Mouse (Mus musculus) embryonic fibroblast, embryonic 13.5 days (primary cell): ENCODE data around the gene Usf1.

Source experiments
- CTCF ChIP-seq: IDR thresholded peaks from 2 replicates; pipeline ENCODE4 v1.5.1; 2011; ENCODE audit warnings: mild to moderate bottlenecking, control low read depth, low read length, moderate library complexity, borderline replicate concordance; ENCODE audit not compliant: insufficient read depth
- POLR2A ChIP-seq: IDR thresholded peaks from 2 replicates; pipeline ENCODE4 v1.6.1; 2011; ENCODE audit warnings: low read depth, mild to moderate bottlenecking, control low read depth, low read length, moderate library complexity

DNA sequence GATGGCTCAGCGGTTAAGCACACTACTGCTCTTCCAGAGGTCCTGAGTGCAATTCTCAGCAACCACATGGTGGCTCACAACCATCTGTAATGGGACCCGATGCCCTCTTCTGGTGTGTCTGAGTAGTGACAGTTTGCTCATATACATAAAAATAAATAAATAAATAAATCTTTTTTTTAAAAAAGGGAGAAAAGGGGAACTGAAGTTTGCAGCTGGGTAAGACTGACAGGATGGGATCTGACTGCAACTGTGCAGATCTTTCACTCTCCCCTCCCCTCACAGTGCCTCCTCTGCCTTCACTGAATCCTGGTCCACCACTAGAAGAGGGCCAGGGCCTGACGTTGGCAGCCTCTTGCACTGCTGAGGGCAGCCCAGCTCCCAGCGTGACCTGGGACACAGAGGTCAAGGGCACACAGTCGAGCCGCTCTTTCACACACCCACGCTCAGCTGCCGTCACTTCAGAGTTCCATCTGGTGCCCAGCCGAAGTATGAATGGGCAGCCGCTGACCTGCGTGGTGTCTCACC lies 29.0 kb upstream of the Usf1 start:
- TF ChIP-seq CTCF (no peak), POLR2A (no peak)
